Mouse (Mus musculus): Measurements from ENCODE around the gene Bcat2.
A peak's percentile ranks its signal among the peaks of the same experiment; 100 is the strongest.

The Bcat2 gene

GRCm38 (mm10) chr7:45550821-45551511 lies 19.0 kb upstream of the Bcat2 start:
- DNase-seq (ENCODE audit: low spot score in 2 of 2): no peak

GRCm38 (mm10) chr7:45551512-45551883 lies 18.5 kb upstream of the Bcat2 start:
- DNase-seq (ENCODE audit: low spot score in 2 of 2): no peak

- no peak for DNase-seq (ENCODE audit: low spot score in 2 of 2)
These were observed 16.4 kb upstream of the Bcat2 start for GRCm38 (mm10) chr7:45553519-45553918.

GRCm38 (mm10) chr7:45553990-45554389 lies 16.0 kb upstream of the Bcat2 start:
- no peak for DNase-seq (ENCODE audit: low spot score in 2 of 2)

GRCm38 (mm10) chr7:45554744-45555143 lies 15.2 kb upstream of the Bcat2 start, which contains the start of gene Hsd17b14:
Gene Hsd17b14, plus strand, starts transcription at chr7:45554893.
- no peak for DNase-seq (ENCODE audit: low spot score in 2 of 2)

- DNase-seq (ENCODE audit: low spot score in 2 of 2): peak in 1 of 2 experiments; percentile 80
These were observed 14.2 kb upstream of the Bcat2 start for GRCm38 (mm10) chr7:45555787-45556186.

GRCm38 (mm10) chr7:45558907-45559306 lies 11.0 kb upstream of the Bcat2 start:
- no peak for DNase-seq (ENCODE audit: low spot score in 2 of 2)

GRCm38 (mm10) chr7:45560241-45560640 lies 9.7 kb upstream of the Bcat2 start:
- no peak for DNase-seq (ENCODE audit: low spot score in 2 of 2)

- peak in 1 of 2 experiments; percentile 91 for DNase-seq (ENCODE audit: low spot score in 2 of 2)
These were observed 8.9 kb upstream of the Bcat2 start for GRCm38 (mm10) chr7:45560843-45561623.

- no peak for DNase-seq (ENCODE audit: low spot score in 2 of 2)
These were observed 8.1 kb upstream of the Bcat2 start for GRCm38 (mm10) chr7:45561624-45562520.

GRCm38 (mm10) chr7:45564811-45565210 lies 5.1 kb upstream of the Bcat2 start:
- DNase-seq (ENCODE audit: low spot score in 2 of 2): no peak

GRCm38 (mm10) chr7:45565446-45565845 lies 4.5 kb upstream of the Bcat2 start:
- DNase-seq (ENCODE audit: low spot score in 2 of 2): no peak

GRCm38 (mm10) chr7:45567112-45567779 lies 2.7 kb upstream of the Bcat2 start:
- DNase-seq (ENCODE audit: low spot score in 2 of 2): no peak

- DNase-seq (ENCODE audit: low spot score in 2 of 2): peak; percentile 54 to 89
These were observed 2.0 kb upstream of the Bcat2 start for GRCm38 (mm10) chr7:45567780-45568516.

GRCm38 (mm10) chr7:45568601-45569473 lies 1.1 kb upstream of the Bcat2 start:
- no peak for DNase-seq (ENCODE audit: low spot score in 2 of 2)

GRCm38 (mm10) chr7:45571966-45572365 lies 2.0 kb downstream of the Bcat2 start:
- DNase-seq (ENCODE audit: low spot score in 2 of 2): no peak

GRCm38 (mm10) chr7:45573954-45574353 lies 4.0 kb downstream of the Bcat2 start:
- DNase-seq (ENCODE audit: low spot score in 2 of 2): no peak

GRCm38 (mm10) chr7:45574472-45575379 lies 4.8 kb downstream of the Bcat2 start:
- DNase-seq (ENCODE audit: low spot score in 2 of 2): no peak

- DNase-seq (ENCODE audit: low spot score in 2 of 2): no peak
These were observed 16.0 kb downstream of the Bcat2 start for GRCm38 (mm10) chr7:45585923-45586322.
